Mouse (Mus musculus) erythroid progenitor cell, adult 5-6 weeks (primary cell): ENCODE data around the gene Hcn4. TPM values are rescaled to one million over a fixed set of nuclear protein-coding genes. Genes with fewer than 3 reads are reported as not detected.

Experiments used
- total RNA-seq, 2 experiments: library from RNA; stranded (forward) in 1 of 2; stranded (reverse) in 1 of 2; fragments of 150-400 nt in 1 of 2; fragments of 186-747, 209-891 nt in 1 of 2; gene quantifications; 2 replicates each; pipeline versions ENCODE4 v1.2.3 to v1.2.4; 2015 to 2017; ENCODE audit warnings: low replicate concordance in 2 of 2

Gene Hcn4
- total RNA-seq, 2 experiments from 2014 or later, result not detected

Other genes starting within 250 kb of the Hcn4 start
- gene Nptn, start 241.2 kb upstream of the Hcn4 start, total RNA-seq (2015; ENCODE audit: low replicate concordance), result 415 and 552 TPM in 2 replicates
- 202 and 230 TPM in 2 replicates for gene Nptn, start 241.2 kb upstream of the Hcn4 start, total RNA-seq (2017; ENCODE audit: low replicate concordance)
- gene Rec114, start 79.4 kb upstream of the Hcn4 start, total RNA-seq (2015; ENCODE audit: low replicate concordance), result 24.3 and 58.7 TPM in 2 replicates
- 2.6 and 63.3 TPM in 2 replicates for gene Rec114, start 79.4 kb upstream of the Hcn4 start, total RNA-seq (2017; ENCODE audit: low replicate concordance)
- not detected in 2 replicates for gene Neo1, start 213.0 kb downstream of the Hcn4 start, total RNA-seq (2015; ENCODE audit: low replicate concordance)
- gene Neo1, start 213.0 kb downstream of the Hcn4 start, total RNA-seq (2017; ENCODE audit: low replicate concordance), result not detected in 2 replicates